Mouse (Mus musculus): ENCODE results near the gene Egfl7.

Egfl7 gene

GRCm38 (mm10) chr2:26570034-26570433 is 9.8 kb upstream of the Egfl7 start:
- no peak for DNase-seq (ENCODE audit: low read depth, low spot score)

- no peak for DNase-seq (ENCODE audit: low read depth, low spot score)
These were observed 8.4 kb upstream of the Egfl7 start for GRCm38 (mm10) chr2:26571400-26571799.

- DNase-seq (ENCODE audit: low read depth, low spot score) = no peak
These were observed 8.0 kb upstream of the Egfl7 start for GRCm38 (mm10) chr2:26571826-26572225.

- DNase-seq (ENCODE audit: low read depth, low spot score) = peak; percentile 55
These were observed 6.4 kb upstream of the Egfl7 start for GRCm38 (mm10) chr2:26573396-26573795.

GRCm38 (mm10) chr2:26573807-26574206 is 6.0 kb upstream of the Egfl7 start:
- DNase-seq (ENCODE audit: low read depth, low spot score) = no peak

- DNase-seq (ENCODE audit: low read depth, low spot score) = no peak
These were observed 5.0 kb upstream of the Egfl7 start for GRCm38 (mm10) chr2:26574862-26575261.

- no peak for DNase-seq (ENCODE audit: low read depth, low spot score)
These were observed 4.4 kb upstream of the Egfl7 start for GRCm38 (mm10) chr2:26575378-26575777.

- DNase-seq (ENCODE audit: low read depth, low spot score) = no peak
These were observed 3.9 kb upstream of the Egfl7 start for GRCm38 (mm10) chr2:26575865-26576264.

GRCm38 (mm10) chr2:26576462-26576861 is 3.4 kb upstream of the Egfl7 start:
- DNase-seq (ENCODE audit: low read depth, low spot score) = no peak

- no peak for DNase-seq (ENCODE audit: low read depth, low spot score)
These were observed 1.4 kb upstream of the Egfl7 start for GRCm38 (mm10) chr2:26578369-26578768.

- no peak for DNase-seq (ENCODE audit: low read depth, low spot score)
These were observed 937 bp downstream of the Egfl7 start for GRCm38 (mm10) chr2:26580751-26581150.

- DNase-seq (ENCODE audit: low read depth, low spot score) = no peak
These were observed 2.4 kb downstream of the Egfl7 start for GRCm38 (mm10) chr2:26582203-26582602.

GRCm38 (mm10) chr2:26582741-26583140 is 2.9 kb downstream of the Egfl7 start:
- DNase-seq (ENCODE audit: low read depth, low spot score) = no peak

- no peak for DNase-seq (ENCODE audit: low read depth, low spot score)
These were observed 3.8 kb downstream of the Egfl7 start for GRCm38 (mm10) chr2:26583640-26584039.

GRCm38 (mm10) chr2:26585713-26586112 is 5.9 kb downstream of the Egfl7 start:
- no peak for DNase-seq (ENCODE audit: low read depth, low spot score)

- no peak for DNase-seq (ENCODE audit: low read depth, low spot score)
These were observed 6.7 kb downstream of the Egfl7 start, which contains the start of gene Gm20532 for GRCm38 (mm10) chr2:26586294-26587043. Gene Gm20532, plus strand, starts transcription at chr2:26586639.

GRCm38 (mm10) chr2:26587044-26587405 is 7.2 kb downstream of the Egfl7 start:
- DNase-seq (ENCODE audit: low read depth, low spot score) = no peak

- no peak for DNase-seq (ENCODE audit: low read depth, low spot score)
These were observed 8.8 kb downstream of the Egfl7 start for GRCm38 (mm10) chr2:26588573-26588972.

- no peak for DNase-seq (ENCODE audit: low read depth, low spot score)
These were observed 9.5 kb downstream of the Egfl7 start for GRCm38 (mm10) chr2:26589284-26589683.

- no peak for DNase-seq (ENCODE audit: low read depth, low spot score)
These were observed 10.5 kb downstream of the Egfl7 start for GRCm38 (mm10) chr2:26590282-26590681.

- DNase-seq (ENCODE audit: low read depth, low spot score) = no peak
These were observed 11.1 kb downstream of the Egfl7 start for GRCm38 (mm10) chr2:26590962-26591361.

- DNase-seq (ENCODE audit: low read depth, low spot score) = no peak
These were observed 11.6 kb downstream of the Egfl7 start for GRCm38 (mm10) chr2:26591416-26591815.

- no peak for DNase-seq (ENCODE audit: low read depth, low spot score)
These were observed 13.6 kb downstream of the Egfl7 start for GRCm38 (mm10) chr2:26593211-26594021.

Data from retina, postnatal 7 days (tissue).